Mouse (Mus musculus) brown adipose tissue, adult 24 weeks (tissue): ENCODE results near the gene Gng2. TPM values are rescaled to one million over a fixed set of nuclear protein-coding genes. Genes with fewer than 3 reads are reported as not detected.

Source experiments
- H3K27ac ChIP-seq: fragments of 200-500 bp; replicated peaks from 2 replicates; pipeline ENCODE4 v1.5.1; 2012; ENCODE audit warnings: low read depth, mild to moderate bottlenecking, low read length
- H3K4me1 ChIP-seq: fragments of 200-500 bp; 2 replicates; pipeline ENCODE4 v1.6.1; 2012; ENCODE audit warnings: low read length, mixed read lengths; ENCODE audit not compliant: control insufficient read depth, insufficient read depth, insufficient read length
- H3K4me3 ChIP-seq: fragments of 200-500 bp; 2 replicates; pipeline ENCODE4 v1.5.1; 2012; ENCODE audit warnings: low read depth, mild to moderate bottlenecking, low read length, moderate library complexity; ENCODE audit not compliant: insufficient read depth
- polyA plus RNA-seq: library from polyadenylated mRNA; stranded (reverse); fragments of >200 nt; gene quantifications from 2 replicates; pipeline ENCODE4 v1.2.4, GENCODE M21; 2012; ENCODE audit not compliant: missing spikeins, insufficient read depth, insufficient read length

Gene Gng2
- polyA plus RNA-seq, 1 experiment = 14.1 TPM

- Histone ChIP-seq H3K4me1 (peaks cover 2% of the 10 kb centered on the region; the same call in 1 of the 2 replicates), H3K4me3 (no peak overlapping the region), H3K27ac (no peak overlapping the region)
These were observed 9.0 kb downstream of the Gng2 start for GRCm38 (mm10) chr14:19968321-19969010.

DNA sequence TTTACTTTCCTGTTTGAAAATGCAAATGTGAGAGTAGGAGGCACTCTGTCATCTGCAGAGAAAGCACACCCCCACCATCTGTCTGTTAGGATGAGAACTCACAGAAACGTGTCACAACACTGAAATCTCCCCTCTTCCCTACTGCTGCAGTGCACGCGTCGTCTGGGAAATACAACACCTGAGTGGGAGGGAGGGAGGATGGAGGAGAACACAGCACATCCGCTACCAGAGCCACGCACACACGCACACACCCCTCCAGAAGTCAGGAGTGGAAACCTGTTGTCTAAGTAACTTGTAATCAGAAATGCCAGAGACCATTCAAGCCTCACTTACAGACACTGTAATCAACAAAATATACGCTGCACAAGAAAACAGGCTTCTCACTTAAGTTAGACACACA lies 9.9 kb downstream of the Gng2 start:
- H3K4me3 ChIP-seq = no peak overlapping the region
- H3K4me1 ChIP-seq = peaks cover 2% of the 10 kb centered on the region; the same call in 1 of the 2 replicates
- no peak overlapping the region for H3K27ac ChIP-seq

- Histone ChIP-seq H3K27ac (no peak overlapping the region), H3K4me3 (no peak overlapping the region), H3K4me1 (peaks cover 5% of the 10 kb centered on the region; the same call in 1 of the 2 replicates)
These were observed 13.4 kb downstream of the Gng2 start for GRCm38 (mm10) chr14:19963961-19964505.

DNA sequence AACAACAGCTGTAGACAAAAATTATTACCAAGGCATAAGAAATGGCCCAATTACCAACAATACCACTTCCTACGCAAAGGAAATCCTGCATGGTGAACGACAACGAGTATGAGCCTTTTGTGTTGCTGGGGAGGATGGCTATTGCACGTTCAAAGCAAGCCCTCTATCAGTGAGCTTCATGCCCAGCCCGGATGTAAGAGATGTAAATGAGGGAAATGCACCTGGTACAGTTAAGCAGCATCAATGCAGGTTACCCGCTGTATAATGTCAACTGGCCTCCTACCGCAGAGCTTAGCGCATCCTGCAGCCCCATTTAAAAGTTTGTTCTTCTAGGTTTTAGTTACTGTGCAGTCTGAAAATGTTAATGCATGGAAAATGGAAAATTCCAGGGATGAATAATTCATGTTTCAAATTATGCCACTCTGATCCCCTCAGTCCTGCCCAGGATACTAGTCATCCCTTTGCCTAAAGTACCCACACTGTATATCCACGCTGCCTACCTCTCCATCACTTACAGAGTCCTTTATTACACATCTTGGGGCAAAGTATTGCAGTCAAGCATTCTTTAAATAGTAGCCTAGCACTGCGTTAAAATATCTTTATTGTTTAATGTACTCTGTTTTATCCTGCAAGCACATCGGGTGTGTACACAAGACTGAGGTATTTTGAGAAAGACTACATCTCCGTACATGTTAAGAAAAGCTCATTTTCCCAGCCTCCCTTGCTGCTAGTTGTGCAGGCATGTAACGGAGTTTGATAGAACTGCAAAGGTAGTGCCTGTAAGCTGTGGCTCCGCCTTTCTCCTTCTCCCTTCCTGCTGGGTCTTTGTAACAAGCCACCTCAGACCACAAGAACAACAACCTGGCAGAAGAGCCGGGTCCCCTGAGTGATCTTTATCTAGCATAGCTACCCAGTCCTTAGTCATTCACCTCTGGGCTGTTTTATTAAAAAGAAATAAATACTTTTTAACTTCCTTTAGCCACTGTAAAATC lies 15.2 kb downstream of the Gng2 start:
- H3K4me3 ChIP-seq = no peak overlapping the region
- H3K27ac ChIP-seq = no peak overlapping the region
- H3K4me1 ChIP-seq = peaks cover 5% of the 10 kb centered on the region; the same call in 1 of the 2 replicates

GRCm38 (mm10) chr14:19959860-19960259 lies 17.6 kb downstream of the Gng2 start:
- Histone ChIP-seq H3K4me1 (peaks cover 2% of the 10 kb centered on the region; the same call in 1 of the 2 replicates), H3K27ac (no peak overlapping the region), H3K4me3 (no peak overlapping the region)

- H3K27ac ChIP-seq = no peak overlapping the region
- no peaks in the 10 kb centered on the region for H3K4me1 ChIP-seq
- H3K4me3 ChIP-seq = no peak overlapping the region
These were observed 22.4 kb downstream of the Gng2 start for GRCm38 (mm10) chr14:19955077-19955476.

DNA sequence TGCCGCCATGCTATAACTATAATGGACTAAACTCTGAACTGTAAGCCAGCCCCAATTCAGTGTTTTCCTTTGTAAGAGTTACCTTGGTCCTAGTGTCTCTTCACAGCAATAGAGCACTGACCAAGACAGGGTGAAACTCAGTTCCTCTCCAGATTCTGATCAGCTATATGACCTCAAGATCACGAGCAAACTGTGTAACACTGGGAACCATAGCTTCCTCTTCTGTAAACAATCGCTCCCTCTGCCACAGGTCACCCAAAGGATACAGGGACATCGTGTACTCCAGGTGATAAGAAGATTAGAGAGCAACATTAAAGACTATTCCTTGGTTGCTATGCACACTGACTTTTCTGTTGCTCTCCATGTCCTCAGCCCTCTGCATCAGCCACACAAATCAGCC lies 26.6 kb downstream of the Gng2 start:
- Histone ChIP-seq H3K4me1 (no peaks in the 10 kb centered on the region; the same call in 1 of the 2 replicates), H3K4me3 (no peak overlapping the region), H3K27ac (no peak overlapping the region; the same call in 1 of the 2 replicates)

DNA sequence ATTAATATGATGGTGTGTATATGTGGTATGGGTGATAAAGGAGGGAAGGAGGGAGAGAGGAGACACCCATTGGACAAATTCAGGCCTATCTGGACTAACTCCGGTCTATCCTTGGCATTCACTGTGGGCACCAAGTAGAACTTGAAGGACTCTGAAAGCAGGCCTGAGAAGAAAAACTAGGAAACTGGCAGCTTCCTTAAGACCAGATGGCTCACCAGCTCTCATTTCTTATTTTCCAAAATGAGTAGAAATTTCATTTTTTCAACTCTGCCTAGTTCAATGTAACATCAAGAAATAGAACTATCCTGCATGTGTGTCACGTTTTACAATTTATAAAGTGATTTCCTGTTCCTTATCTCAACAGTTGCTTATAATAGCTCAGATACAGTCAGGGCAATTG lies 28.0 kb downstream of the Gng2 start:
- Histone ChIP-seq H3K4me3 (no peak overlapping the region), H3K4me1 (no peaks in the 10 kb centered on the region; the same call in 1 of the 2 replicates), H3K27ac (no peak overlapping the region)

DNA sequence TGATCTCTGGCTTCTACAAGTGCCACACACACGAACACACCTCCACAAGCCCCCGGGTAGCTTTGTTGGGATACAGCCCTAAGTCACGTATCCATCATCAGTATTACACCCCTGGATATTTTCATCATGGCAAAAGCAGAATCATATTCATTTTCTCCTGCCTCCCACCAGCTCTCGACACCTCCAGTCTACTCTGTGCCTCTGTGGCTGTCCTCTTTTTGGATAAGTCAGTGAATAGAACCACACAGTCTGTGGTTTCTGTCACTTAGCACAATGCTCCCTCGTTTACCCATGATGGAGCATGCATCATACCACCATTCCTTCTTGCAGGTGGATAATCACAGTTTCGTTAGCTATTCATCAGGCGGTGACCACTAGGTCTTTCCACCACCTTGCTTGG lies 31.2 kb downstream of the Gng2 start:
- Histone ChIP-seq H3K4me1 (no peaks in the 10 kb centered on the region; the same call in 1 of the 2 replicates), H3K27ac (no peak overlapping the region), H3K4me3 (no peak overlapping the region)

- no peak overlapping the region for H3K4me3 ChIP-seq
- no peak overlapping the region for H3K27ac ChIP-seq
- H3K4me1 ChIP-seq = no peaks in the 10 kb centered on the region
These were observed 34.7 kb downstream of the Gng2 start for GRCm38 (mm10) chr14:19942732-19943131.

DNA sequence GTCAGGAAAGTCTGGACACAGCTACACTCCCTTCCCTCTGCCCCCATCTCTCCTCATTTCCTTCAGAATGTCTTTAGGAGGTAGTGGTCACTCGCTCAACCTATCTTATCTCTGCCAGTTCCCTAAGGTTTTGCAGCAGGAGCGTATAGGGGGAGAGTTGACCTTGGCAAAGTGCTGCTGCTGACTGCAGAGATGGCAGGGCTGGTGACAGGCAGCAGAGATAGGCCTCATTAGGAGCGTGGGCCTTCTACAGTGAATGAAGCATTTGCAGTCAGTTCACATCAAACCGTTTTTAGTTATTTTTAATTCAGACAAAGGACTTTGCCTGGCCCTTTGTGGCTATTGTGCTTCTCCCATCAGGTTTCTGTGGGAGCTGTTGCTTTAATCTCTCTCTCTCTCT lies 35.1 kb downstream of the Gng2 start:
- no peak overlapping the region for H3K4me3 ChIP-seq
- no peaks in the 10 kb centered on the region for H3K4me1 ChIP-seq
- H3K27ac ChIP-seq = no peak overlapping the region

- H3K4me1 ChIP-seq = no peaks in the 10 kb centered on the region
- H3K4me3 ChIP-seq = no peak overlapping the region
- no peak overlapping the region for H3K27ac ChIP-seq
These were observed 37.4 kb downstream of the Gng2 start for GRCm38 (mm10) chr14:19940066-19940465.

DNA sequence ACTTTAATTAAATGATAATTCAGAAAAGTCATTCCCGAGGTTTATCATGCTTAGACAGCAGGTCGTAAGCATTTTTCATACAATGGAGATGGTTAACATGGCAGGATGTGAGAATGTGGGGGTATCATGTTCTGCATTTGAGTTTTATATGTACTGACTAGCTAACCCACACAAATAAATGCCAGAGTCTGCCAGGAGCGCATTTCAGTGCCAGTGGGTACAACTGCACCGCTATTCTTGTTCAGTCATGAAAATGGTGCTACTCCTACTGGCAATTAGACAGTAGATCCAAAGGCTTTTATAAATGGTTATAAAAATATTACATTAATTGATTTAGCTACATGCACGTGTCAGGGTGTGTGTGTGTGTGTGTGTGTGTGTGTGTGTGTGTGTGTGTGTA lies 38.9 kb downstream of the Gng2 start:
- no peaks in the 10 kb centered on the region for H3K4me1 ChIP-seq
- H3K4me3 ChIP-seq = no peak overlapping the region

GRCm38 (mm10) chr14:19935084-19935483 lies 42.3 kb downstream of the Gng2 start:
- no peak overlapping the region for H3K4me3 ChIP-seq
- no peak overlapping the region for H3K27ac ChIP-seq
- no peaks in the 10 kb centered on the region for H3K4me1 ChIP-seq

More for the DNA sequence above, 38.9 kb downstream of the Gng2 start:
- no peak overlapping the region for H3K27ac ChIP-seq

- no peaks in the 10 kb centered on the region for H3K4me1 ChIP-seq
- H3K4me3 ChIP-seq = no peak overlapping the region
- no peak overlapping the region for H3K27ac ChIP-seq
These were observed 44.1 kb downstream of the Gng2 start for GRCm38 (mm10) chr14:19933314-19933713.
